ENCODE assay signal across 9 mouse cellular contexts in genomic region chr10:88885632-88886090, GRCm38 (mm10). TPM values are rescaled to one million over a fixed set of nuclear protein-coding genes. Genes with fewer than 3 reads are reported as not detected.
DNase-seq lines count a peak whose midpoint lies in the region; ATAC-seq and TF ChIP-seq lines count a peak whose summit lies in the region.
"Had no signal": no experiment of that assay in that cellular context is flagged by ENCODE, and none has a peak within 500 bp of the region (broad histone marks: within the 10 kb centered on the region; RNA-seq: fewer than 3 reads in every experiment).

Slc5a8 (plus strand) TSS chr10:88885992.

- H3K4me2 ChIP-seq in intestine, embryonic 15.5 days (replicated peaks) = peak within 1 kb of the TSS; percentile 67
- peak within 1 kb of the TSS; percentile 7; the same call in 1 of the 2 replicates for H3K4me2 ChIP-seq in liver, embryonic 15.5 days

- no peak for TF ChIP-seq CTCF in ES-Bruce4 (IDR thresholded peaks at IDR 0.05; ENCODE audit: low read depth, low read length)

- H3K4me1 ChIP-seq in ES-Bruce4 (ENCODE audit: control insufficient read depth, insufficient read depth, low read length) = no peaks in the 10 kb centered on the region
- H3K4me1 ChIP-seq in intestine, embryonic 15.5 days (replicated peaks) = no peaks in the 10 kb centered on the region
- H3K4me1 ChIP-seq in liver, embryonic 15.5 days (replicated peaks) = no peaks in the 10 kb centered on the region

- H3K36me3 ChIP-seq in ES-Bruce4 (ENCODE audit: control insufficient read depth, insufficient read depth, low read length, poor library complexity, severe bottlenecking) = no peaks in the 10 kb centered on the region
- no peaks in the 10 kb centered on the region for H3K36me3 ChIP-seq in intestine, embryonic 15.5 days
- H3K36me3 ChIP-seq in liver, embryonic 15.5 days (replicated peaks) = no peaks in the 10 kb centered on the region

- H3K9ac ChIP-seq in ES-Bruce4 (ENCODE audit: low read depth, poor library complexity, severe bottlenecking) = no peak within 1 kb of the TSS
- H3K9ac ChIP-seq in intestine, embryonic 15.5 days = no peak within 1 kb of the TSS
- H3K9ac ChIP-seq in liver, embryonic 15.5 days = no peak within 1 kb of the TSS

- H3K9me3 ChIP-seq in ES-Bruce4 (replicated peaks; ENCODE audit: control insufficient read depth, insufficient read depth, low read length, poor library complexity, severe bottlenecking) = no peaks in the 10 kb centered on the region
- no peaks in the 10 kb centered on the region for H3K9me3 ChIP-seq in intestine, embryonic 15.5 days
- H3K9me3 ChIP-seq in liver, embryonic 15.5 days (replicated peaks) = no peaks in the 10 kb centered on the region

- intact Hi-C loops in left cerebral cortex, postnatal 10 days (cut with DNase I) = no loop called here

- H3K27me3 ChIP-seq in ES-Bruce4 (ENCODE audit: control insufficient read depth, insufficient read depth, low read length, poor library complexity, severe bottlenecking) = peaks cover 4% of the 10 kb centered on the region
- peaks cover 15% of the 10 kb centered on the region for H3K27me3 ChIP-seq in intestine, embryonic 15.5 days (replicated peaks)
- H3K27me3 ChIP-seq in liver, embryonic 15.5 days = peaks cover 22% of the 10 kb centered on the region

- 2% methylated on average over 31 of the region's 31 CpGs for WGBS in intestine, embryonic 15.5 days
- WGBS in liver, embryonic 15.5 days (ENCODE audit: insufficient replicate concordance) = 7% methylated on average over 31 of the region's 31 CpGs

- H3K27ac ChIP-seq in ES-Bruce4 (ENCODE audit: insufficient read depth, low read length) = no peak within 1 kb of the TSS
- no peak within 1 kb of the TSS for H3K27ac ChIP-seq in intestine, embryonic 15.5 days
- no peak within 1 kb of the TSS for H3K27ac ChIP-seq in liver, embryonic 15.5 days (replicated peaks)

- peak; percentile 77 for ATAC-seq in intestine, embryonic 15.5 days
- no peak for ATAC-seq in liver, embryonic 15.5 days (ENCODE audit: insufficient read depth)

- peak within 1 kb of the TSS; percentile 59 for H3K4me3 ChIP-seq in ES-Bruce4 (ENCODE audit: low read depth, low read length)
- peak within 1 kb of the TSS; percentile 33 for H3K4me3 ChIP-seq in intestine, embryonic 15.5 days (replicated peaks)
- H3K4me3 ChIP-seq in liver, embryonic 15.5 days (replicated peaks) = no peak within 1 kb of the TSS

- no peak for TF ChIP-seq POLR2A in ES-Bruce4 (IDR thresholded peaks at IDR 0.05; ENCODE audit: insufficient read depth, low read length)

- no peak for TF ChIP-seq EP300 in ES-Bruce4 (IDR thresholded peaks at IDR 0.05; ENCODE audit: insufficient read depth, low read depth, low read length)

- peak; percentile 17 for DNase-seq in embryo, embryonic 11 days
- no peak for DNase-seq in left cerebral cortex, postnatal 10 days (ENCODE audit: extremely low spot score in 1 of 2, low spot score in 2 of 2)
- DNase-seq in layer of hippocampus, adult 8-10 months (ENCODE audit: low spot score in 2 of 2) = no peak
- DNase-seq in natural killer cell, adult 2 months (ENCODE audit: low spot score in 2 of 2) = no peak
- no peak for DNase-seq in layer of hippocampus, postnatal 14 days (ENCODE audit: low spot score in 2 of 2)

RNA-seq across cellular contexts. Expression of gene Slc5a8, which starts in this region (rescaled TPM):
- 0.10 and 0.17 TPM in 2 replicates for polyA plus RNA-seq in ES-Bruce4 (2011; ENCODE audit: insufficient read depth, insufficient read length, low read depth, missing spikeins)
- 0.97 and 1.4 TPM in 2 replicates for polyA plus RNA-seq in intestine, embryonic 15.5 days (2015; fragmentation: Nextera tagmentation; extraction: Ambion mirVana)
- polyA plus RNA-seq in liver, embryonic 15.5 days (2015; fragmentation: Nextera tagmentation; extraction: Ambion mirVana) = 0.02 TPM in 1 of 2 replicates, not detected in the other
- total RNA-seq in left cerebral cortex, postnatal 10 days (2021) = under 1 TPM; 0.06 to 0.09 TPM
- under 1 TPM in 1 of 4 experiments, not detected in 3; 0.14 TPM for total RNA-seq in layer of hippocampus, adult 8-10 months (2022)
- total RNA-seq in layer of hippocampus, postnatal 14 days (2021) = under 1 TPM in 1 of 2 experiments, not detected in 1; 0.07 TPM
- polyA plus RNA-seq: spleen, adult 2 months had no signal
